Mouse (Mus musculus): ENCODE measurements around the gene Gapvd1.

DNA sequence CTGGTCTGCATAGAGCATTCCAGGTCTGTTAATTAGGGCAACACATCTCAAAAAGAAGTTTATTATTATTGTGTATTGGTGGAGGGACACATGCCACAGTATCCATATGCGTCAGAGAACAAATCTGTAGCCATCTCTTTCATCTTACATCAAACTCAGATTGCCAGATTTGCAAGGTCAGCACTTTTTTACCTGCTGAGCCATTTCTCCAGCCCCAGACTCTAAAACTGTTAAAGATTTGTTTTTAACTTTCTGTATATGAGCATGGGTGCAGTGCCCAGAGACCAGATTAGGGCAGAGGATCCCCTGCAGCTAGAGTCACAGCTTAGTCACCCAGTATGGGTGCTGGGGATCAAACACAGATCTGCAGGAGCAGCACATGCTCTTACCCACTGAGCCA is 18.4 kb downstream of the Gapvd1 start:
- no peak for TF ChIP-seq ZNF384 (IDR thresholded peaks at IDR 0.05; ENCODE audit: low read depth, low read length)
- TF ChIP-seq CHD2 (IDR thresholded peaks at IDR 0.05; ENCODE audit: low read depth, low read length) = no peak

All from ES-E14 (cell line).